Mouse (Mus musculus): Measurements from ENCODE around the gene Zbtb8os. TPM values are rescaled to one million over a fixed set of nuclear protein-coding genes. Genes with fewer than 3 reads are reported as not detected.

Zbtb8os gene
- polyA plus RNA-seq, 1 experiment from 2014 or later = 39.1 TPM

GRCm38 (mm10) chr4:129299121-129299520 is 36.4 kb upstream of the Zbtb8os start:
- 47% methylated on average over 10 of the region's 10 CpGs for WGBS
- Histone ChIP-seq H3K27me3 (no peaks in the 10 kb centered on the region), H3K27ac (no peak overlapping the region; the same call in 1 of the 2 replicates), H3K9ac (no peak overlapping the region), H3K4me3 (no peak overlapping the region), H3K36me3 (no peaks in the 10 kb centered on the region), H3K4me2 (no peak overlapping the region), H3K4me1 (no peaks in the 10 kb centered on the region), H3K9me3 (no peaks in the 10 kb centered on the region)
- no peak for ATAC-seq (ENCODE audit: insufficient number of reproducible peaks, low FRiP score, low TSS enrichment, low read depth)

- Histone ChIP-seq H3K36me3 (peaks cover 29% of the 10 kb centered on the region), H3K4me2 (no peak overlapping the region), H3K27ac (no peak overlapping the region), H3K4me3 (no peak overlapping the region), H3K27me3 (no peaks in the 10 kb centered on the region), H3K9ac (no peak overlapping the region), H3K4me1 (no peaks in the 10 kb centered on the region), H3K9me3 (no peaks in the 10 kb centered on the region)
- ATAC-seq (ENCODE audit: insufficient number of reproducible peaks, low FRiP score, low TSS enrichment, low read depth) = no peak
- WGBS = 66% methylated on average over 5 of the region's 5 CpGs
These were observed 32.1 kb upstream of the Zbtb8os start for GRCm38 (mm10) chr4:129303401-129303800.

GRCm38 (mm10) chr4:129303816-129304215 is 31.7 kb upstream of the Zbtb8os start:
- 86% methylated on average over 9 of the region's 9 CpGs for WGBS
- no peak for ATAC-seq (ENCODE audit: insufficient number of reproducible peaks, low FRiP score, low TSS enrichment, low read depth)

GRCm38 (mm10) chr4:129304306-129304705 is 31.2 kb upstream of the Zbtb8os start:
- Histone ChIP-seq H3K36me3 (peaks cover 38% of the 10 kb centered on the region), H3K4me2 (no peak overlapping the region), H3K9me3 (no peaks in the 10 kb centered on the region), H3K27me3 (no peaks in the 10 kb centered on the region), H3K4me1 (no peaks in the 10 kb centered on the region), H3K4me3 (no peak overlapping the region), H3K9ac (no peak overlapping the region), H3K27ac (no peak overlapping the region)
- no peak for ATAC-seq (ENCODE audit: insufficient number of reproducible peaks, low FRiP score, low TSS enrichment, low read depth)
- WGBS = 57% methylated on average over 1 of the region's 1 CpGs

More at GRCm38 (mm10) chr4:129303816-129304215, 31.7 kb upstream of the Zbtb8os start:
- H3K36me3 ChIP-seq = peaks cover 33% of the 10 kb centered on the region
- no peaks in the 10 kb centered on the region for H3K27me3 ChIP-seq
- no peaks in the 10 kb centered on the region for H3K9me3 ChIP-seq
- H3K4me3 ChIP-seq = no peak overlapping the region
- H3K27ac ChIP-seq = no peak overlapping the region
- no peaks in the 10 kb centered on the region for H3K4me1 ChIP-seq
- no peak overlapping the region for H3K4me2 ChIP-seq
- H3K9ac ChIP-seq = no peak overlapping the region

GRCm38 (mm10) chr4:129307936-129308335 is 27.6 kb upstream of the Zbtb8os start:
- no peak overlapping the region for H3K4me3 ChIP-seq
- WGBS = 90% methylated on average over 1 of the region's 1 CpGs
- no peak for ATAC-seq (ENCODE audit: insufficient number of reproducible peaks, low FRiP score, low TSS enrichment, low read depth)
- H3K27me3 ChIP-seq = no peaks in the 10 kb centered on the region
- peaks cover 66% of the 10 kb centered on the region for H3K36me3 ChIP-seq
- H3K4me2 ChIP-seq = no peak overlapping the region
- no peaks in the 10 kb centered on the region for H3K4me1 ChIP-seq
- no peak overlapping the region for H3K9ac ChIP-seq
- no peak overlapping the region for H3K27ac ChIP-seq
- no peaks in the 10 kb centered on the region for H3K9me3 ChIP-seq

- H3K4me2 ChIP-seq = no peak overlapping the region
- H3K4me1 ChIP-seq = no peaks in the 10 kb centered on the region
- no peaks in the 10 kb centered on the region for H3K9me3 ChIP-seq
- H3K36me3 ChIP-seq = peaks cover 89% of the 10 kb centered on the region
- no peak overlapping the region for H3K4me3 ChIP-seq
- no peaks in the 10 kb centered on the region for H3K27me3 ChIP-seq
- 81% methylated on average over 3 of the region's 3 CpGs for WGBS
- H3K9ac ChIP-seq = no peak overlapping the region
- no peak for ATAC-seq (ENCODE audit: insufficient number of reproducible peaks, low FRiP score, low TSS enrichment, low read depth)
- no peak overlapping the region for H3K27ac ChIP-seq
These were observed 21.6 kb upstream of the Zbtb8os start for GRCm38 (mm10) chr4:129313886-129314285.

- ATAC-seq (ENCODE audit: insufficient number of reproducible peaks, low FRiP score, low TSS enrichment, low read depth) = no peak
- H3K4me1 ChIP-seq = no peaks in the 10 kb centered on the region
- WGBS = 93% methylated on average over 1 of the region's 1 CpGs
- no peak overlapping the region for H3K27ac ChIP-seq
- no peak overlapping the region for H3K4me2 ChIP-seq
- H3K36me3 ChIP-seq = peaks cover 81% of the 10 kb centered on the region
- H3K27me3 ChIP-seq = no peaks in the 10 kb centered on the region
- H3K9me3 ChIP-seq = no peaks in the 10 kb centered on the region
- no peak overlapping the region for H3K9ac ChIP-seq
- no peak overlapping the region for H3K4me3 ChIP-seq
These were observed 14.6 kb upstream of the Zbtb8os start for GRCm38 (mm10) chr4:129320876-129321275.

GRCm38 (mm10) chr4:129322042-129322441 is 13.5 kb upstream of the Zbtb8os start:
- no peak overlapping the region for H3K27ac ChIP-seq
- no peak overlapping the region for H3K9ac ChIP-seq
- H3K36me3 ChIP-seq = peaks cover 80% of the 10 kb centered on the region
- 0 out of 2 replicates have a peak, but pooled peaks cover 2% of the 10 kb centered on the region for H3K4me1 ChIP-seq
- no peaks in the 10 kb centered on the region for H3K27me3 ChIP-seq
- H3K4me2 ChIP-seq = no peak overlapping the region
- no peak for ATAC-seq (ENCODE audit: insufficient number of reproducible peaks, low FRiP score, low TSS enrichment, low read depth)
- no peaks in the 10 kb centered on the region for H3K9me3 ChIP-seq
- 92% methylated on average over 5 of the region's 5 CpGs for WGBS
- H3K4me3 ChIP-seq = no peak overlapping the region

- no peak for ATAC-seq (ENCODE audit: insufficient number of reproducible peaks, low FRiP score, low TSS enrichment, low read depth)
- H3K4me3 ChIP-seq = no peak overlapping the region
- no peak overlapping the region for H3K4me2 ChIP-seq
- H3K9ac ChIP-seq = no peak overlapping the region
- H3K9me3 ChIP-seq = no peaks in the 10 kb centered on the region
- H3K27ac ChIP-seq = no peak overlapping the region
- H3K4me1 ChIP-seq = 0 out of 2 replicates have a peak, but pooled peaks cover 2% of the 10 kb centered on the region
- peaks cover 80% of the 10 kb centered on the region for H3K36me3 ChIP-seq
- no peaks in the 10 kb centered on the region for H3K27me3 ChIP-seq
- 85% methylated on average over 1 of the region's 1 CpGs for WGBS
These were observed 12.0 kb upstream of the Zbtb8os start for GRCm38 (mm10) chr4:129323491-129323890.

GRCm38 (mm10) chr4:129324756-129325155 is 10.7 kb upstream of the Zbtb8os start:
- H3K9me3 ChIP-seq = no peaks in the 10 kb centered on the region
- 0 out of 2 replicates have a peak, but pooled peaks cover 2% of the 10 kb centered on the region for H3K4me1 ChIP-seq
- H3K4me2 ChIP-seq = no peak overlapping the region
- H3K4me3 ChIP-seq = no peak overlapping the region
- WGBS = 69% methylated on average over 1 of the region's 1 CpGs
- H3K36me3 ChIP-seq = peaks cover 82% of the 10 kb centered on the region
- H3K27me3 ChIP-seq = no peaks in the 10 kb centered on the region
- no peak overlapping the region for H3K27ac ChIP-seq
- H3K9ac ChIP-seq = no peak overlapping the region
- no peak for ATAC-seq (ENCODE audit: insufficient number of reproducible peaks, low FRiP score, low TSS enrichment, low read depth)

- Histone ChIP-seq H3K27me3 (no peaks in the 10 kb centered on the region), H3K9ac (no peak overlapping the region), H3K4me3 (no peak overlapping the region), H3K9me3 (no peaks in the 10 kb centered on the region), H3K27ac (no peak overlapping the region), H3K4me1 (peaks cover 8% of the 10 kb centered on the region; the same call in 1 of the 2 replicates), H3K4me2 (no peak overlapping the region), H3K36me3 (peaks cover 73% of the 10 kb centered on the region)
- ATAC-seq (ENCODE audit: insufficient number of reproducible peaks, low FRiP score, low TSS enrichment, low read depth) = no peak
- WGBS = 63% methylated on average over 1 of the region's 1 CpGs
These were observed 9.3 kb upstream of the Zbtb8os start for GRCm38 (mm10) chr4:129326191-129326590.

GRCm38 (mm10) chr4:129332846-129333245 is 2.6 kb upstream of the Zbtb8os start:
- WGBS = 27% methylated on average over 1 of the region's 1 CpGs
- H3K9me3 ChIP-seq = no peaks in the 10 kb centered on the region
- peak overlapping the region; percentile 47 for H3K4me2 ChIP-seq
- H3K27ac ChIP-seq = no peak overlapping the region
- no peak for ATAC-seq (ENCODE audit: insufficient number of reproducible peaks, low FRiP score, low TSS enrichment, low read depth)
- H3K36me3 ChIP-seq = peaks cover 28% of the 10 kb centered on the region
- no peaks in the 10 kb centered on the region for H3K27me3 ChIP-seq
- H3K9ac ChIP-seq = no peak overlapping the region
- H3K4me1 ChIP-seq = peaks cover 36% of the 10 kb centered on the region
- peak overlapping the region; percentile 97 for H3K4me3 ChIP-seq

Data from limb, embryonic 15.5 days (tissue).